Mouse (Mus musculus) spleen, adult 2 months (tissue): ENCODE measurements around the gene Ccdc151. TPM values are rescaled to one million over a fixed set of nuclear protein-coding genes. Genes with fewer than 3 reads are reported as not detected.
A peak's percentile ranks its signal among the peaks of the same experiment; 100 is the strongest.

Experiments used
- DNase-seq, 2 experiments: peaks; one replicate each; pipeline versions ENCODE4 v3.0.0 to v3.0.0-alpha.2; 2012 to 2021; ENCODE audit warnings: low spot score in 2 of 2, low read depth in 1 of 2
- H3K27ac ChIP-seq: fragments of 200-500 bp; 2 replicates; pipeline ENCODE4 v1.5.1; 2012; ENCODE audit warnings: low read length, inconsistent platforms; ENCODE audit not compliant: insufficient read depth
- H3K27me3 ChIP-seq: fragments of 200-500 bp; 2 replicates; pipeline ENCODE4 v1.6.1; 2012; ENCODE audit warnings: mild to moderate bottlenecking, moderate library complexity, low read length, inconsistent platforms; ENCODE audit not compliant: control insufficient read depth, insufficient read depth
- H3K36me3 ChIP-seq: fragments of 200-500 bp; 2 replicates; pipeline ENCODE4 v1.6.1; 2012; ENCODE audit warnings: mild to moderate bottlenecking, low read length, inconsistent platforms; ENCODE audit not compliant: control insufficient read depth, insufficient read depth
- H3K4me1 ChIP-seq: fragments of 200-500 bp; 2 replicates; pipeline ENCODE4 v1.6.1; 2011; ENCODE audit warnings: inconsistent platforms; ENCODE audit not compliant: control insufficient read depth, insufficient read depth, insufficient read length
- H3K4me3 ChIP-seq: fragments of 200-500 bp; 2 replicates; pipeline ENCODE4 v1.5.1; 2011; ENCODE audit warnings: mild to moderate bottlenecking, inconsistent platforms; ENCODE audit not compliant: insufficient read depth, insufficient read length; ENCODE audit errors: extremely low read depth
- CTCF ChIP-seq: fragments of 200-500 bp; IDR thresholded peaks from 2 replicates; pipeline ENCODE4 v1.5.1; 2011; ENCODE audit warnings: mild to moderate bottlenecking, inconsistent platforms; ENCODE audit not compliant: insufficient read depth, insufficient read length, insufficient replicate concordance; ENCODE audit errors: extremely low read depth
- POLR2A ChIP-seq: fragments of 200-500 bp; IDR thresholded peaks from 2 replicates; pipeline ENCODE4 v1.6.1; 2011; ENCODE audit warnings: low read depth, low read length, inconsistent platforms
- WGBS: fragments of 180-500 bp; shearing (Covaris S2); methylation state at CpG from one replicate; pipeline ENCODE4 v1.1.7; 2018; 5-methylcytosine and 5-hydroxymethylcytosine counted together
- polyA plus RNA-seq: library from polyadenylated mRNA; depleted of rRNA; stranded (reverse); fragments of >200 nt; gene quantifications from 2 replicates; pipeline ENCODE4 v1.2.3, GENCODE M21; 2012; rRNA removed

Gene Ccdc151
- polyA plus RNA-seq, 1 experiment: not detected

GRCm38 (mm10) chr9:21950322-21950721, 52.1 kb downstream of the Ccdc151 start:
- Histone ChIP-seq H3K4me1 (peaks cover 5% of the 10 kb centered on the region), H3K4me3 (no peak overlapping the region), H3K27ac (no peak overlapping the region), H3K27me3 (peaks cover 2% of the 10 kb centered on the region), H3K36me3 (no peaks in the 10 kb centered on the region)
- 16% methylated on average over 11 of the region's 11 CpGs for WGBS
- peak; percentile 52; the same call in 1 of the 2 replicates for TF ChIP-seq CTCF
- no peak for TF ChIP-seq POLR2A
- peak in 1 of 2 experiments; percentile 41 for DNase-seq

- Histone ChIP-seq H3K27me3 (peaks cover 2% of the 10 kb centered on the region), H3K27ac (no peak overlapping the region), H3K4me1 (peaks cover 5% of the 10 kb centered on the region), H3K36me3 (no peaks in the 10 kb centered on the region), H3K4me3 (no peak overlapping the region)
- 62% methylated on average over 6 of the region's 6 CpGs for WGBS
- TF ChIP-seq POLR2A: no peak
- DNase-seq: no peak
These were observed 53.6 kb downstream of the Ccdc151 start for GRCm38 (mm10) chr9:21948790-21949189.

- no peak for TF ChIP-seq CTCF
- no peak for TF ChIP-seq POLR2A
- Histone ChIP-seq H3K27me3 (peaks cover 2% of the 10 kb centered on the region), H3K36me3 (no peaks in the 10 kb centered on the region), H3K27ac (no peak overlapping the region), H3K4me3 (no peak overlapping the region), H3K4me1 (peaks cover 5% of the 10 kb centered on the region)
- no peak for DNase-seq
- WGBS: 57% methylated on average over 8 of the region's 8 CpGs
These were observed 54.3 kb downstream of the Ccdc151 start for GRCm38 (mm10) chr9:21948146-21948545.

GRCm38 (mm10) chr9:21947540-21948130, 54.8 kb downstream of the Ccdc151 start:
- H3K4me3 ChIP-seq: no peak overlapping the region
- TF ChIP-seq POLR2A: no peak
- TF ChIP-seq CTCF: no peak
- DNase-seq: no peak

GRCm38 (mm10) chr9:21944267-21944666, 58.2 kb downstream of the Ccdc151 start:
- peaks cover 2% of the 10 kb centered on the region for H3K27me3 ChIP-seq
- H3K36me3 ChIP-seq: no peaks in the 10 kb centered on the region
- H3K4me1 ChIP-seq: peaks cover 5% of the 10 kb centered on the region
- TF ChIP-seq POLR2A (no peak), CTCF (no peak)
- DNase-seq: no peak
- no peak overlapping the region for H3K27ac ChIP-seq
- WGBS: 57% methylated on average over 23 of the region's 23 CpGs
- H3K4me3 ChIP-seq: no peak overlapping the region

More at GRCm38 (mm10) chr9:21947540-21948130, 54.8 kb downstream of the Ccdc151 start:
- WGBS: 5% methylated on average over 27 of the region's 28 CpGs
- Histone ChIP-seq H3K4me1 (peaks cover 5% of the 10 kb centered on the region), H3K36me3 (no peaks in the 10 kb centered on the region), H3K27ac (no peak overlapping the region), H3K27me3 (peaks cover 2% of the 10 kb centered on the region)

- no peak for DNase-seq
- Histone ChIP-seq H3K4me3 (no peak overlapping the region), H3K27ac (no peak overlapping the region), H3K27me3 (peaks cover 2% of the 10 kb centered on the region), H3K36me3 (no peaks in the 10 kb centered on the region), H3K4me1 (peaks cover 5% of the 10 kb centered on the region)
- WGBS: 81% methylated on average over 12 of the region's 12 CpGs
- TF ChIP-seq CTCF: no peak
- no peak for TF ChIP-seq POLR2A
These were observed 58.8 kb downstream of the Ccdc151 start for GRCm38 (mm10) chr9:21943638-21944037.

- H3K4me1 ChIP-seq: peaks cover 5% of the 10 kb centered on the region
- no peak overlapping the region for H3K4me3 ChIP-seq
- no peak for DNase-seq
- H3K36me3 ChIP-seq: no peaks in the 10 kb centered on the region
- WGBS: 76% methylated on average over 12 of the region's 12 CpGs
- TF ChIP-seq POLR2A (no peak), CTCF (no peak)
- no peak overlapping the region for H3K27ac ChIP-seq
- H3K27me3 ChIP-seq: no peaks in the 10 kb centered on the region; the same call in 1 of the 2 replicates
These were observed 59.4 kb downstream of the Ccdc151 start for GRCm38 (mm10) chr9:21943046-21943445.

Other genes starting within 250 kb of the Ccdc151 start
- gene Spc24, start 242.3 kb downstream of the Ccdc151 start, polyA plus RNA-seq: 9.0 and 11.6 TPM in 2 replicates
- 15.4 and 19.8 TPM in 2 replicates for gene Kank2, start 203.9 kb downstream of the Ccdc151 start, polyA plus RNA-seq
- 0.60 and 1.3 TPM in 2 replicates for gene Angptl8, start 167.1 kb downstream of the Ccdc151 start, polyA plus RNA-seq
- 43.3 and 47.6 TPM in 2 replicates for gene Dock6, start 150.0 kb downstream of the Ccdc151 start, polyA plus RNA-seq
- gene Rab3d, start 84.4 kb downstream of the Ccdc151 start, polyA plus RNA-seq: 21.1 and 29.6 TPM in 2 replicates
- 0.75 and 0.95 TPM in 2 replicates for gene Ccdc159, start 75.2 kb downstream of the Ccdc151 start, polyA plus RNA-seq
- gene Tmem205, start 75.1 kb downstream of the Ccdc151 start, polyA plus RNA-seq: 19.4 and 24.1 TPM in 2 replicates
- gene Plppr2, start 65.6 kb downstream of the Ccdc151 start, polyA plus RNA-seq: 2.6 and 3.9 TPM in 2 replicates
- 6.5 and 7.4 TPM in 2 replicates for gene Swsap1, start 46.9 kb downstream of the Ccdc151 start, polyA plus RNA-seq
- gene Epor, start 39.1 kb downstream of the Ccdc151 start, polyA plus RNA-seq: 49.5 and 59.5 TPM in 2 replicates
- 7.4 and 8.0 TPM in 2 replicates for gene Rgl3, start 13.2 kb downstream of the Ccdc151 start, polyA plus RNA-seq
- gene Prkcsh, start 172 bp upstream of the Ccdc151 start, polyA plus RNA-seq: 47.4 and 48.7 TPM in 2 replicates
- gene Elavl3, start 49.4 kb upstream of the Ccdc151 start, polyA plus RNA-seq: not detected in 2 replicates
- not detected in 2 replicates for gene Gm49318, start 68.6 kb upstream of the Ccdc151 start, polyA plus RNA-seq
- gene Zfp653, start 68.7 kb upstream of the Ccdc151 start, polyA plus RNA-seq: 21.6 and 28.1 TPM in 2 replicates
- gene Ecsit, start 82.8 kb upstream of the Ccdc151 start, polyA plus RNA-seq: 21.8 and 30.1 TPM in 2 replicates
- 7.2 and 8.0 TPM in 2 replicates for gene Cnn1, start 96.6 kb upstream of the Ccdc151 start, polyA plus RNA-seq
- 70.2 and 89.3 TPM in 2 replicates for gene Elof1, start 114.5 kb upstream of the Ccdc151 start, polyA plus RNA-seq
- 309 and 340 TPM in 2 replicates for gene Acp5, start 133.1 kb upstream of the Ccdc151 start, polyA plus RNA-seq
- gene Pigyl, start 154.2 kb upstream of the Ccdc151 start, polyA plus RNA-seq: 23.6 and 38.6 TPM in 2 replicates
- gene Zfp872, start 185.5 kb upstream of the Ccdc151 start, polyA plus RNA-seq: not detected in 2 replicates
- gene Zfp809, start 223.1 kb upstream of the Ccdc151 start, polyA plus RNA-seq: 13.8 and 15.1 TPM in 2 replicates